Mouse (Mus musculus): ENCODE measurements at regions not wholly inside any gene's neighbourhood (a gene's known extent, or its start where the extent isn't known, plus 50 kb on each side); places are given as distances from the start of the nearest gene placed in this dataset.
"Not testable (repeated sequence)": the region's sequence is repeated elsewhere in the genome, so short reads cannot be mapped to it uniquely, and the experiment has no call there.

- 82% methylated on average over 1 of the region's 1 CpGs for WGBS
- H3K4me1 ChIP-seq: peaks cover 27% of the 10 kb centered on the region
- H3K27ac ChIP-seq (replicated peaks): no peak overlapping the region
- H3K4me3 ChIP-seq: no peak overlapping the region
- H3K9me3 ChIP-seq (replicated peaks): peaks cover 5% of the 10 kb centered on the region; the same call in 1 of the 2 replicates
- no peak for DNase-seq (ENCODE audit: low spot score)
- H3K36me3 ChIP-seq: peaks cover 11% of the 10 kb centered on the region
- H3K27me3 ChIP-seq (ENCODE audit: low read depth, poor library complexity, severe bottlenecking): peaks cover 20% of the 10 kb centered on the region
Measured at GRCm38 (mm10) chr13:107804418-107804817, 239.8 kb upstream of the Smim15 start.

- WGBS: 7% methylated on average over 13 of the region's 13 CpGs
- Histone ChIP-seq H3K27ac (replicated peaks) (peak overlapping the region; percentile 35; the same call in 1 of the 2 replicates), H3K27me3 (ENCODE audit: low read depth, poor library complexity, severe bottlenecking) (peaks cover 20% of the 10 kb centered on the region), H3K36me3 (peaks cover 2% of the 10 kb centered on the region), H3K4me3 (no peak overlapping the region), H3K9me3 (replicated peaks) (no peaks in the 10 kb centered on the region; the same call in 1 of the 2 replicates), H3K4me1 (peaks cover 61% of the 10 kb centered on the region)
- DNase-seq (ENCODE audit: low spot score): peak; percentile 35
Measured at GRCm38 (mm10) chr13:107799199-107799945, 244.9 kb upstream of the Smim15 start.

GRCm38 (mm10) chr13:107798144-107798543 lies 246.1 kb upstream of the Smim15 start:
- 78% methylated on average over 7 of the region's 7 CpGs for WGBS
- no peak for DNase-seq (ENCODE audit: low spot score)
- H3K4me1 ChIP-seq: peaks cover 73% of the 10 kb centered on the region
- H3K9me3 ChIP-seq (replicated peaks): no peaks in the 10 kb centered on the region
- H3K4me3 ChIP-seq: no peak overlapping the region
- no peak overlapping the region for H3K27ac ChIP-seq (replicated peaks)
- H3K36me3 ChIP-seq: no peaks in the 10 kb centered on the region
- H3K27me3 ChIP-seq (ENCODE audit: low read depth, poor library complexity, severe bottlenecking): peaks cover 19% of the 10 kb centered on the region

- 83% methylated on average over 3 of the region's 3 CpGs for WGBS
- no peak for DNase-seq (ENCODE audit: low spot score)
- Histone ChIP-seq H3K9me3 (replicated peaks) (no peaks in the 10 kb centered on the region), H3K36me3 (no peaks in the 10 kb centered on the region), H3K27ac (replicated peaks) (no peak overlapping the region), H3K4me3 (no peak overlapping the region), H3K4me1 (peaks cover 78% of the 10 kb centered on the region), H3K27me3 (ENCODE audit: low read depth, poor library complexity, severe bottlenecking) (no peaks in the 10 kb centered on the region)
Measured at GRCm38 (mm10) chr13:107795516-107795915, 248.7 kb upstream of the Smim15 start.

- no peak overlapping the region for H3K27ac ChIP-seq (replicated peaks)
- peaks cover 44% of the 10 kb centered on the region for H3K4me1 ChIP-seq
- H3K27me3 ChIP-seq (ENCODE audit: low read depth, poor library complexity, severe bottlenecking): no peaks in the 10 kb centered on the region
- DNase-seq (ENCODE audit: low spot score): no peak
- H3K4me3 ChIP-seq: no peak overlapping the region
- 88% methylated on average over 9 of the region's 9 CpGs for WGBS
- peaks cover 9% of the 10 kb centered on the region for H3K36me3 ChIP-seq
- no peaks in the 10 kb centered on the region for H3K9me3 ChIP-seq (replicated peaks)
Measured at GRCm38 (mm10) chr13:107791770-107792169, 252.5 kb upstream of the Smim15 start.

GRCm38 (mm10) chr13:107784971-107785370 lies 259.3 kb upstream of the Smim15 start:
- Histone ChIP-seq H3K36me3 (peaks cover 29% of the 10 kb centered on the region), H3K4me1 (peaks cover 3% of the 10 kb centered on the region; the same call in 1 of the 2 replicates), H3K9me3 (replicated peaks) (no peaks in the 10 kb centered on the region), H3K4me3 (no peak overlapping the region), H3K27ac (replicated peaks) (no peak overlapping the region), H3K27me3 (ENCODE audit: low read depth, poor library complexity, severe bottlenecking) (no peaks in the 10 kb centered on the region)
- no peak for DNase-seq (ENCODE audit: low spot score)
- WGBS: 90% methylated on average over 5 of the region's 5 CpGs

GRCm38 (mm10) chr13:107781741-107782140 lies 262.5 kb upstream of the Smim15 start:
- 93% methylated on average over 8 of the region's 8 CpGs for WGBS
- Histone ChIP-seq H3K4me3 (no peak overlapping the region), H3K27ac (replicated peaks) (no peak overlapping the region), H3K4me1 (peaks cover 3% of the 10 kb centered on the region; the same call in 1 of the 2 replicates), H3K36me3 (peaks cover 28% of the 10 kb centered on the region), H3K9me3 (replicated peaks) (no peaks in the 10 kb centered on the region), H3K27me3 (ENCODE audit: low read depth, poor library complexity, severe bottlenecking) (no peaks in the 10 kb centered on the region)
- no peak for DNase-seq (ENCODE audit: low spot score)

GRCm38 (mm10) chr13:107781221-107781620 lies 263.0 kb upstream of the Smim15 start:
- Histone ChIP-seq H3K4me3 (no peak overlapping the region), H3K36me3 (peaks cover 26% of the 10 kb centered on the region), H3K27ac (replicated peaks) (no peak overlapping the region), H3K27me3 (ENCODE audit: low read depth, poor library complexity, severe bottlenecking) (no peaks in the 10 kb centered on the region), H3K4me1 (peaks cover 3% of the 10 kb centered on the region; the same call in 1 of the 2 replicates), H3K9me3 (replicated peaks) (no peaks in the 10 kb centered on the region)
- DNase-seq (ENCODE audit: low spot score): no peak
- 97% methylated on average over 2 of the region's 2 CpGs for WGBS

- Histone ChIP-seq H3K27me3 (ENCODE audit: low read depth, poor library complexity, severe bottlenecking) (no peaks in the 10 kb centered on the region), H3K4me1 (peaks cover 3% of the 10 kb centered on the region; the same call in 1 of the 2 replicates), H3K36me3 (peaks cover 26% of the 10 kb centered on the region), H3K27ac (replicated peaks) (no peak overlapping the region), H3K4me3 (no peak overlapping the region), H3K9me3 (replicated peaks) (no peaks in the 10 kb centered on the region)
- DNase-seq (ENCODE audit: low spot score): no peak
- WGBS: 92% methylated on average over 4 of the region's 4 CpGs
Measured at GRCm38 (mm10) chr13:107779591-107779990, 264.7 kb upstream of the Smim15 start.

GRCm38 (mm10) chr13:107774499-107774898 lies 269.7 kb upstream of the Smim15 start:
- H3K9me3 ChIP-seq (replicated peaks); H3K27ac ChIP-seq (replicated peaks); H3K4me3 ChIP-seq; H3K4me1 ChIP-seq; DNase-seq (ENCODE audit: low spot score); H3K27me3 ChIP-seq (ENCODE audit: low read depth, poor library complexity, severe bottlenecking): not testable (repeated sequence)
- WGBS: 96% methylated on average over 19 of the region's 19 CpGs
- H3K36me3 ChIP-seq: peaks cover 37% of the 10 kb centered on the region

GRCm38 (mm10) chr13:107767262-107767624 lies 277.0 kb upstream of the Smim15 start:
- Histone ChIP-seq H3K4me3 (no peak overlapping the region), H3K36me3 (peaks cover 68% of the 10 kb centered on the region), H3K27me3 (ENCODE audit: low read depth, poor library complexity, severe bottlenecking) (no peaks in the 10 kb centered on the region), H3K9me3 (replicated peaks) (no peaks in the 10 kb centered on the region), H3K27ac (replicated peaks) (no peak overlapping the region), H3K4me1 (peaks cover 6% of the 10 kb centered on the region; the same call in 1 of the 2 replicates)
- WGBS: 70% methylated on average over 2 of the region's 2 CpGs
- no peak for DNase-seq (ENCODE audit: low spot score)

- no peaks in the 10 kb centered on the region for H3K27me3 ChIP-seq (ENCODE audit: low read depth, poor library complexity, severe bottlenecking)
- DNase-seq (ENCODE audit: low spot score): no peak
- H3K4me1 ChIP-seq: peaks cover 6% of the 10 kb centered on the region; the same call in 1 of the 2 replicates
- no peaks in the 10 kb centered on the region for H3K9me3 ChIP-seq (replicated peaks)
- H3K27ac ChIP-seq (replicated peaks): no peak overlapping the region
- no peak overlapping the region for H3K4me3 ChIP-seq
- peaks cover 66% of the 10 kb centered on the region for H3K36me3 ChIP-seq
- WGBS: 85% methylated on average over 13 of the region's 13 CpGs
Measured at GRCm38 (mm10) chr13:107766397-107767261, 277.6 kb upstream of the Smim15 start.

- peaks cover 6% of the 10 kb centered on the region; the same call in 1 of the 2 replicates for H3K4me1 ChIP-seq
- H3K27me3 ChIP-seq (ENCODE audit: low read depth, poor library complexity, severe bottlenecking): no peaks in the 10 kb centered on the region
- DNase-seq (ENCODE audit: low spot score): no peak
- H3K36me3 ChIP-seq: peaks cover 55% of the 10 kb centered on the region
- WGBS: 95% methylated on average over 5 of the region's 5 CpGs
- no peak overlapping the region for H3K4me3 ChIP-seq
- H3K27ac ChIP-seq (replicated peaks): no peak overlapping the region
- H3K9me3 ChIP-seq (replicated peaks): no peaks in the 10 kb centered on the region
Measured at GRCm38 (mm10) chr13:107763911-107764310, 280.3 kb upstream of the Smim15 start.
